Mouse (Mus musculus) cerebellum, postnatal 25 days (tissue): ENCODE results near the gene Mpc2.

ENCODE experiments used
- DNase-seq, 2 experiments: peaks; one replicate each; pipeline ENCODE4 v3.0.0; 2021; ENCODE audit warnings: mixed read lengths in 2 of 2

Gene Mpc2

GRCm38 (mm10) chr1:165506303-165506702 lies 45.9 kb downstream of the Mpc2 start:
- DNase-seq = no peak

GRCm38 (mm10) chr1:165510161-165510560 lies 49.7 kb downstream of the Mpc2 start:
- DNase-seq = no peak

- DNase-seq = no peak
These were observed 60.3 kb downstream of the Mpc2 start for GRCm38 (mm10) chr1:165520716-165521115.
